Mouse (Mus musculus): ENCODE measurements around the gene Wdr89.

Gene Wdr89

DNA sequence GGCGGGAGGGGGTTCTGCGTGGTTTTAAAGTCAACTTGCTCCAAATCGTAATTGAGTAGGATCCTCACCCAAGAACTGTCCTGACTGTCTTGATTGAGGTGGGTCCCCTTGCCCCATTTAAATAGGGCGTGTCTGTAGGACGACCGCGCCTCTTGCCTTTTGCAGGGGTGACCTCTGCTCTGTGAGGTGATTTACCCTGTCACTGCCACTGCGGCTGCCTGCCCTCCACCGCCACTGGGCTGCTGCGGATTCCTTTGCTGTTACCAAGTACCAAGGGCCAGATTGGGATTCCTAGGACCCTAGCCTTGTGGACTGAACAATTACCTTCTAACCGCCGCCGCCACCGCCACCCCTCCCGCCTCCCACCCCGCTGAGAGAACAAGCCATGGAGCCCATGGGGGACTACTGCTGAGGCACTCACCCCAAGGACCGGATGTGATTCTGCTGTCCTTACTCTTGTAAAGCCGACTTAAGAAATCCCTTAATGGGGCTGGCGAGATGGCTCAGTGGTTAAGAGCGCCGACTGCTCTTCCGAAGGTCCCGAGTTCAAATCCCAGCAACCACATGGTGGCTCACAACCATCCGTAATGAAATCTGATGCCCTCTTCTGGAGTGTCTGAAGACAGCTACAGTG is 53.1 kb downstream of the Wdr89 start:
- CTCF ChIA-PET = no interaction called here

DNA sequence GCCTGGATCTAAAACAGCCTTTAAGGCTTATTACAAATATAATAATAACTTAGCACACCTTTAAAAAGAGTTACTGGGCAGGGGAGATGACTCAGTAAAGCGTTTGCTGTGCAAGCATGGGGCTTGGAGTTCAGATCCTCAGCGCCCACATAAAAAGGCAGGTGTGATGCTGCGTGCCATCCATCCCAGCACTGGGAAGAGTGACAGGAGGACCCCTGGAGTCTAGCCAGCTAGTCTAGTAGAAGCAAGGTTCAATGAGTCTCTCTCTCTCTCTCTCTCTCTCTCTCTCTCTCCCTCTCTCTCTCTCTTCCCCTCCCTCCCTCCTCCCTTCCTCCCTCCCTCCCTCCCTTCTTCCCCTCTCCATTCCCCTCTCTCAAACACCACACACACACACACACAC is 53.8 kb downstream of the Wdr89 start:
- CTCF ChIA-PET = interaction anchor here (0.6 to 0.7 kb wide), 2 partner anchors 136 to 1394 kb away, joined by 5 to 6 read pairs; no protein-coding TSS in a partner anchor

DNA sequence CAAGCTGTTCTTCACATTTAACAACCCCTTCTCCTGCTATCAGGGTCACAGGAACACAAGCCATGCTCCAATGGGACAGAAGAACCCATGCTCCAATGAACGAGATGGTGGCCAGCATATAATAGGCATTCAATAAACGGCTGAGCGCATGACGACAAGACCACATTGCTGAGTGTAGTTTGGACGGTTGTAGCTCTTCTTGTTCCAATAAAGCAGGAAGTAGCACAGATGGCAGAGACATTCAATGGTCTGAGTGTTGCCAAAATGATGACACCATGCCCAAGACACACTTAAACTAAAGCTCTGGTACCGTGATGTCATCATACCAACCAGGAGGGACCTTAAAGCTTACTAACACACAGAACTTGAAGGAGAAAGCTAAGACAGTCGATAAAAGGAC is 56.6 kb downstream of the Wdr89 start:
- CTCF ChIA-PET = no interaction called here

DNA sequence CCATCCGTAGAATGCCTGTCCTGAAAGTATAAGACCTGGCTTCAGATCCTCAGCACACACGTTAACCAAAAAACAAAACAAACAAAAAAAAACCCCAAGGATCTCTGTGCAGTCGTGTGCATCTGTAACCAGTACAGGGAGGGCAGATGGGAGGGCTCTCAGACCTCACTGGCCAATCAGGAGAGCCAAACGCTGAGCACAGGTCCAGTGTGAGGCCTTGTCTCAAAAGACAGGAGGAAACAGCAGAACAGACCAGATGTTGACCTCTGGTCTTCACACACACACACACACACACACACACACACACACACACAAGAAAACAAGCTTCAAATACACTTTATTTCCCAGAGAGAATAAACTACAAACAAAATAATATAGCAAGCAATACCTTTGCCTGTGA is 69.8 kb downstream of the Wdr89 start:
- CTCF ChIA-PET = interaction anchor here (0.7 to 1.0 kb wide), 2 partner anchors 16 to 109 kb away, joined by 3 to 6 read pairs; no protein-coding TSS in a partner anchor

DNA sequence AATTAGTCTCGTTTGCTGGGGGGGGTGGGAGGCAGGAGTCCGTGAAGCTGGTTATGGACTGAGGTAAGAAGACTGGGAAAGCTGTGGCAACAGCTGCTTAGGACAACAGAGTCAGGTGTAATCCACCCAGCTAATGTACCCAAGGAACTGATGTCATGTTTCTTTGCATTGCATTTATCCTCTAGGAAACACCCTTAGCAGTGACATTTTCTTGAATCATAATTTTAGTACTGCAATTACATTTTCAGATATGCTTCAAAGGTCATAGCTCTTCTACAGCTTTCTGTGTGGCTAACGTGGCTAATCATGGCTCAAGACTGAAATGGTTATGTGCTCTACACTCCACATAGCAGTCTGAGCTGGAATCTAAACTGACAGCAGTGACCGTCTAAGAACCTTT is 70.3 kb downstream of the Wdr89 start:
- CTCF ChIA-PET = interaction anchor here (0.7 to 1.0 kb wide), 2 partner anchors 16 to 109 kb away, joined by 3 to 6 read pairs; no protein-coding TSS in a partner anchor

DNA sequence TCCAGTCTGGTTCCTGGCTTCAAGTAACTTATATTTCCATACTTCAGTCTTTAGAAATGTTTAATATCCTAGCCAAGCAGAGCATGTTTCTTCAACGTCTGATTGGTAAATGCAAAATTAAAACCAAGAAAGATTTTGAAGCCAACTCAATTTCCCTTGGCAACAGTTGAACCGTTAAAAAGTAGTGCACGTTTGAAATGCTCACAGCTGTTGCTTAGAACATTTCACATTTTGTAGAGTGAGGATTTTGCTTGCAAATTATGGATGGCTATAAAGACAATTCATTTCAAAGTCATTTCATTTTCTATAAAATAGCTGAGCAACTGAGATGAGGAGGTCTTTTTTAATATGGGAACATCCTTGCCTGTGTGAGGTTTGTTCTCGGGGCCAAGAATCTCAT is 71.6 kb downstream of the Wdr89 start:
- CTCF ChIA-PET = no interaction called here

DNA sequence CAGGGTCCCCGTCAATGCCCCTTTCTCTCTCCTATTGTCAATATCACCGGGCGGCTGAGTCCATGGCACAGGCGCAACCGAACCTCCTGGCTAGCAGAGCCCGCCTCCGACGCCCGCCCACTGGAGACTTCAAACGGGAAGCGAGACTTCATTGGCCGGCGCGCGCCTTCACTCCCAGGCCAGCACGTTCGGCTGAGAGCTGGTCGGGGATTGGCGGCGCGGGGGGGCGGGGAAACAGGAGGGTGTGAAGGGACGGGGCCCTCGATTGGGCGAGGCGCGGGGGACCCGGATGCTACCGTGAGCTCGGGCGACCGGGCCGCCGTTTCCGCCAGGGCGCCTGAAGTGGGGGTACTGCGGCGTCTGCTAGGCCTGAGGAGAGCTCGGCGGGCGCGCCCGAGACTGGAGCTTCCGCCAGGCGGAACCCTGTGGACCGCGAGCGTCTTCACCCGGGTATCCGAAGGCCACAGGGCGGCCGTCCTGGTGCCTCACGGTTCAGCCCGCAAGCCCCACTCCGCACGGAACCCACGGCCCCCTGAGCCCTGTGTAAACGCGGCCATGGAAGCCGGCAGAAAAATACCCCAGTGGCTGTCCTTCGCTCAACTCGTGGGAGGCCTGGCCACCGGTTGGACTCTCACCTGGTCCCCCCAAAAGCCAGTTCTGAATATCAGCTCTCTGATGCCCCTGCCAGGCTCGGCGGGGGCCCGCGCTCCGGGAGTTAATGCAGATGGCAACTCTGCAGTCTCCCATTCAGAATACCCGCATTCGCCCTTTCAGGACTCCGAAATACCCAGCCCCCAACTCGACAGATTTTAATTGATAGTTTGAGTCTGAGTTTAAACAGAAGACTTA is 73.0 kb downstream of the Wdr89 start, which contains the start of gene Ppp2r5e:
TSS of gene Ppp2r5e (minus strand) at position 92 of the 849 bp plus-strand sequence.
- CTCF ChIA-PET = no interaction called here

DNA sequence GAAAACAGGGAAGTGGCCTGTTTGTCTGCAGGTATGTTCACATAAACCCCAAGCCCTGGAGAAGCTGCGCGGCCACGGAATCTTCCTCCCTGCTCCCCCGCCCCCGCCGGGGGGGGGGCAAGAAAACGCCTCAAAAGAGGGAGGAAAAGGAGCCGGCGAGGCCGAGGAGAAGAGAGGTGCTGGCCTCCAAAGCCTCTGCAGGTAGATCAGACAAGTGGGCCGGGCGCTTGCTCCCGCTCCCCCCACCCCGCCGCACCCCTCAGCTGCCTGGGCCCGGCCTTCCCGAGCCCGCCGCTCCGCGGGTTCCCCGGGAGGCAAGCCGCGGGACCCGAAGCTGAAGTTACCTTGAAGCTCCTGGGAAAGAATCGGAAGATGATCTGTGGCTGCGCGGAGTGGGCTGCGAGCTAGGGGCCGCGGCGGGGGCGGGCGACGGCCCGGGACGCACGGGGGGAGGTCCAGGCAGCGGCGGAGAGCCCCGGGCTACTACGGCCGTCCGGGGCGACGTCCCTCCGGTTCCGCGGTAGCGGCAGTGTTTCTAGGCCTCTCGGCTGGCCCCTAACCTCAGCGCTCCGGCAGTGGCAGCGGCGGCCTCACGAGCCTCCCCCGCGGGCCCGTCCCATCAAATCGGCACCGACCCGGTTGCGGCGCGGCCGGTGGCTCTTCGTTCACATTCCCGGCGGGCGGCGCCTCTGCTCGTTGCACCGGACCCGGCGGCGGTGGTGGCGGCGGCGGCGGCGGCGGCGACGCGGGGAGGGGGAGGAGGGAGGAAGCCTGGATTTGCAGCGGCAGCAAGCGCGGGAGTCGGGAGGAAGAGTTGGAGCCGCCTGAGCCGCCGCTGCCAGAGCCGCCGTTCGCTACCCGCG is 73.8 kb downstream of the Wdr89 start:
- CTCF ChIA-PET = interaction anchor here (0.6 to 0.7 kb wide), 3 partner anchors 11 to 146 kb away, joined by 4 read pairs; no protein-coding TSS in a partner anchor

DNA sequence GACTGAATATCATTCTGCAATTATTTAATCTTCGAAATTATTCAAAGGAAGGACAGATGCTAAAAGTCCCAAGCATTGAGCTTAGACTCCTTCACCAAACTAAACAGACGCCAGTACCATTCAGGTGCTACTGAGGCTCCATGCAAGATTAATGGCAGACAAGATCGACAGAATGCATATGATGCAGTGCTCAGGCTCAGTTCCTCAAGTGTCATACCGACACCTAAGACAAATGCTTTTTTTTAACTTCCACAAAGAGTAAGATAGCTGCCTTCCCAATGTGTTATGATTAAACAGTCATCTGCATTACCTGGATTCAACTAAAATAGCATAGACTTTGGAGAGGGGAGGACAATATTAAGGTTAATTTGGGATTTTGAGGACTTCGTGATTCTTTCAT is 74.9 kb downstream of the Wdr89 start:
- CTCF ChIA-PET = no interaction called here

DNA sequence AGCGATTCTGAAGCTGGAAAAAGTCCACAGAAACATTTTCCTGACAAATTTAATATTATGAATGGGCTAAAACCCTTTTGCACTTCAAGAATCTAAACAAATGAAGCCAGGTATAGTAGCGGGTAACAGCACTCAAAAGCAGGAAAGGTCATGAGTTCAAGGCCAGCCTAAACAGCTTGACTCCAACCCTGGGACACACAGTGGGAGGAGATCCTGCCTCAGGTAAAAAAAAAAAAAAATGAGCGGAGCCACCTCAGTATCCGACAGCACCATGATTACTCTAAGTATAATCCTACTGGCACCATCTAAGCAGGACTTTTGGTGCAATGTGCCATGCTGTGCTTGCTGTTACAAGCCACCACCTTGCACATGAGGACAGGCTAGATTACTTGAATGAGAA is 75.5 kb downstream of the Wdr89 start:
- CTCF ChIA-PET = no interaction called here

DNA sequence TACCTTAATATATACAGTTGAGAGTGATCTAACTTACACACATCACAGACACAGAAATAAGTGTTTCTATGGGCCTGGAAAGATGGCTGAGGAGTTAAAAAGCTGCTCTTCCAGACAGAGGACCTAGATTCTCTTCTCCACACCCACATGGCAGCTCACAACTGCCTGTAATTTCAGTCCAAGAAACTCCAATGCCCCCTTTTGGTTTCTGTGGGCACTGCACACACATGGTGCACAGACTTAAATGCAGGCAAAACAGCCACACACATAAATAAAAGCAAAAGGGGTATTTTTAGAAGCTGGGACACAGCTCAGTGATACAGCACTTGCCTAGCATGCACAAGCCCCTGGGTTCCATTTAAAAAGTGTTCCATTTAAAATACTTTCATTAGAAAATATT is 81.8 kb downstream of the Wdr89 start:
- CTCF ChIA-PET = no interaction called here

DNA sequence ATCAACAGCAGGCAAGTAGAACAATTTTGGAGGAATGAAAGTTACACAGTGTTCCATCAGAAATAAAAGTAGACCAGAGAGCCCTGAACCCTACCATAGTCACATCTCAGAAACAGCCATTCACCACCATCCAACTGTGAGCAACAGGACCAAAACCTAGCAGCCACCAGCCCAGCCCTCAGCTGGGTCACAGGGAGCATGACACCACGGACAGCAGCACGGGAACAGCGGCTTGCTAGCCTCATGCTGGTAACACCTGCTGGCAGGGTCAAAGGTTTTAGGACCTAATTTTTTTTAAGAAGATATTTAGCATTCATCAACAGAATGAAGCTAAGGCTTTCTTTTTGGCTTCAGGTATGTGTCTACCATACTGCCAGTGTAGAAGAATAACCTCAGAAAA is 85.6 kb downstream of the Wdr89 start:
- CTCF ChIA-PET = interaction anchor here (0.6 to 0.7 kb wide), 2 partner anchors 15 to 422 kb away, joined by 3 read pairs; no protein-coding TSS in a partner anchor

Data from spleen, embryonic (tissue).